Mouse (Mus musculus) cerebellum, adult 2 months (tissue): Measurements from ENCODE around the gene Rad50.

Experiments
- CTCF ChIP-seq: fragments of 200-500 bp; IDR thresholded peaks from 2 replicates; pipeline ENCODE4 v1.5.1; 2011; ENCODE audit warnings: low read depth, mild to moderate bottlenecking, control low read depth, low read length, moderate library complexity, borderline replicate concordance; ENCODE audit not compliant: insufficient read depth
- POLR2A ChIP-seq: fragments of 200-500 bp; IDR thresholded peaks from 2 replicates; pipeline ENCODE4 v1.6.1; 2011; ENCODE audit warnings: low read length, control low read depth, borderline replicate concordance; ENCODE audit not compliant: insufficient read depth

DNA sequence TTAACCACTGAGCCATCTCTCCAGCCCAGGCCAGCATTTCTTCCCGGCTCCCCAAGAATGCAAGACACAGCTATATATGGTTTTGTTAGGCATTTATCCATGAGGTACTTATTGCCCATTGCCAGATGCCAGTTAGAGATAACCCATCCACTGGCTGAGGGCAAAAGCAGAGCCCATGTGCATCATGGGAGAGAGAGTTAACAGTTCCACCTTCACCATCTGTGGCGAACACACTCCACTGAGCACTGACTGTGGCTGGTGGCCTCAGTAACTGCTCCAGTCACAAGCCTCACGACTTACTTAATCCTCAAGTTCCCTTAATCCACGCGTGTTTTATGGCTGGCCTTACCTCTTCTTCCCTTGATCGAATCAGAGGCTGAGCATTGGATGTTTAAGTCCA lies 97.9 kb downstream of the Rad50 start:
- TF ChIP-seq POLR2A (no peak), CTCF (no peak)
